Mouse (Mus musculus): Measurements from ENCODE around the gene Ntn4. TPM values are rescaled to one million over a fixed set of nuclear protein-coding genes. Genes with fewer than 3 reads are reported as not detected.

Ntn4 gene
- polyA plus RNA-seq, 1 experiment from 2014 or later = 0.17 TPM

DNA sequence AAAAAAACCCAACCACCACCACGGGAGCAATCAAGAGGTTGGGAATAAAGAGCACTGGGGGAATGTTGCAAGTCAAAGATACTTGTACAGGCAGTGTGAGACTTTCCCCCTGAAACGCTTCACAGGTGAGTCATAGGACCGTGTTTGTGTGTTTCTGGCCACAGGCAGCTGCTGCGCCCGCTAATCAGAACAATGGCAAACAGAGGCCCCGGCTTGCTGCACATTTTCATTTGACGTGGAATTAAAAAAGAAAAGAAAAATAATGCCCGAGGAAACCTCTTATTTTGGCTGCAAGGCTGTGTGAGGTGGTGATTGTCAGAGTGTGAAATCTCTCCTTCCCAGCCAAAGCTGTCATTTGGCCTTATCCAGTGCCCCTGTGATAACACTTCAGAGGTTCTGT lies 2.4 kb downstream of the Ntn4 start:
- ATAC-seq = no peak
- H3K9me3 ChIP-seq (replicated peaks) = no peaks in the 10 kb centered on the region
- WGBS (ENCODE audit: insufficient replicate concordance) = 39% methylated on average over 8 of the region's 8 CpGs
- H3K4me2 ChIP-seq = no peak overlapping the region
- H3K4me1 ChIP-seq = peaks cover 45% of the 10 kb centered on the region
- H3K9ac ChIP-seq = no peak overlapping the region
- H3K36me3 ChIP-seq = no peaks in the 10 kb centered on the region
- H3K27ac ChIP-seq = no peak overlapping the region
- H3K27me3 ChIP-seq (replicated peaks) = peaks cover 65% of the 10 kb centered on the region
- no peak overlapping the region for H3K4me3 ChIP-seq

DNA sequence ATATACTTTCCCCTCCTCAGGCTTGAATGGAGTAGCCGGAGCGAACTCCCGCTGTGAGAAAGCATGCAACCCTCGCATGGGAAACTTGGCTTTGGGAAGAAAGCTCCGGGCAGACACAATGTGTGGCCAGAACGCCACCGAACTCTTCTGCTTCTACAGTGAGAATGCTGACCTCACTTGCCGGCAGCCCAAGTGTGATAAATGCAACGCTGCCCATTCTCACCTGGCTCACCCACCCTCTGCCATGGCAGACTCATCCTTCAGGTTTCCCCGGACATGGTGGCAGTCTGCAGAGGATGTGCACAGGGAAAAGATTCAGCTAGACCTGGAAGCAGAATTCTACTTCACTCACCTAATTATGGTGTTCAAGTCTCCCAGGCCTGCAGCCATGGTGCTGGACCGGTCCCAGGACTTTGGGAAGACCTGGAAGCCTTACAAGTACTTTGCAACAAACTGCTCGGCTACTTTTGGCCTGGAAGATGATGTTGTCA lies 4.0 kb downstream of the Ntn4 start:
- H3K4me2 ChIP-seq = no peak overlapping the region
- H3K9me3 ChIP-seq (replicated peaks) = no peaks in the 10 kb centered on the region
- H3K27ac ChIP-seq = no peak overlapping the region
- no peaks in the 10 kb centered on the region for H3K36me3 ChIP-seq
- H3K4me1 ChIP-seq = peaks cover 59% of the 10 kb centered on the region
- no peak overlapping the region for H3K4me3 ChIP-seq
- H3K27me3 ChIP-seq (replicated peaks) = peaks cover 50% of the 10 kb centered on the region
- no peak overlapping the region for H3K9ac ChIP-seq
- WGBS (ENCODE audit: insufficient replicate concordance) = 81% methylated on average over 12 of the region's 12 CpGs
- ATAC-seq = no peak

DNA sequence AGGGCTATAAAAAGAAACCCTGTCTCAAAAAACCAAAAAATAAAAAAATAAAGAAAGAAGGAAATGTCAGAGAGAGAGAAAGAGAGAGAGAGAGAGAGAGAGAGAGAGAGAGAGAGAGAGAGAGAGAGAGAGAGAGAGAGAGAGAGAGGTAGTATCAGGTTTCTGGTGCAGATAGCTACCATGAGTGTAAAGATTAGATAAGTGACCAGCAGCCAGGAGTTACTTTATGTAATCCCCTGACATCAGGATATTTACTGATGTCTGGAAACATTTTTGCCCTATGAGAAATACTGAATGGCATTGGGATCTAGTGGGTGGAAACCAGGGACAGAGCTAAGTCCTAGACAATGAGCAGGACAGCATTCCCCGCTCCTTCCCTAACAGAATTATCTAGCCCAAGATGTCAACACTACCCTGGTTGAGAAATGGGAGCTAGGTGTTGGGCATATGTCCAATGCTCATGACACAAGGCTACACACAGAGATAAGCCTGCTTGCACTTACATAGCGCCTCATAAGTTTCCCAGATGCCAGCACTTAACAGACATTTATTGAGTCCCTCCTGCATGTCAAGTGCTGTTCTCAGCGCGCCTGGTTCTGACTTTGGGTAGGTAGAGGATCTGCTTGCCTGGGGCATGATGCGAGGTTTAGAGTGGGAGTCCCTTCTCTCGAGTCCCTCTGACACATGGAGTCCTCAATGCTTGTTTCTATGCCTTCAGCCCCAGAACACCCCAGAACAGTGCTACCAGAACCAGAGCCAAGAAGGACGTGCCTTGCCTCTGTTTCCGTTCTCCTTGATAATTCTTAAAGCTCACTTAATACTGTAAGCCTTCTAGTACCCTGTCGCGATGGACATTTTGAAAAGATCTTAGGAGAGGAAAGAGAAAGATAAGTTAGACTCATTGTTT lies 7.4 kb downstream of the Ntn4 start:
- 64% methylated on average over 10 of the region's 10 CpGs for WGBS (ENCODE audit: insufficient replicate concordance)
- no peak overlapping the region for H3K9ac ChIP-seq
- H3K4me3 ChIP-seq = no peak overlapping the region
- H3K36me3 ChIP-seq = no peaks in the 10 kb centered on the region
- ATAC-seq = peak; percentile 70
- H3K27ac ChIP-seq = peak overlapping the region; percentile 38; the same call in 1 of the 2 replicates
- H3K9me3 ChIP-seq (replicated peaks) = no peaks in the 10 kb centered on the region
- H3K4me2 ChIP-seq = no peak overlapping the region
- peaks cover 21% of the 10 kb centered on the region for H3K27me3 ChIP-seq (replicated peaks)
- peaks cover 31% of the 10 kb centered on the region for H3K4me1 ChIP-seq

DNA sequence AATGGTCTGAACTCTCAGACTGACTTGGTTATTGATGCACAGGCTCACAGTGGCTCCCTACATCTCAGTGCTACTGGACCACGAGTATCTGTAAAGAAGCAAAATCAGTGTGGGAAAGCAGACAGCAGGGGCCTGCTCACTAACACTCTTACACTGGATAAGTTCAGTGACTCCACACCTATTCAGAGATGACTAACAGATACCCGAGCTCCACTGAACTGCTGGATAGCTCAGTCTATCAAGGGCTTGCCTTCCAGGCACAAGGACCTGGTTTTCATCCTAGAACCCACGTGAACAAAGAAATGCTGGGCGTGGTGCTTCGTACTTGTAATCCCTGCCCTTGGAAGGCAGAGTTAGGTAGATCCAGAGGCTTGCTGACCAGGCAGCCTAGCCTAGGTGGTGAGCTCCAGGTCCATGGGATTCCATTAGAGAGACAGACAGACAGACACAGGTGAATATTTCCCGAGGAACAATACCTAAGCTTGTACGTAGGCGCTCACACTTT lies 8.2 kb downstream of the Ntn4 start:
- Histone ChIP-seq H3K27me3 (replicated peaks) (peaks cover 17% of the 10 kb centered on the region), H3K4me2 (no peak overlapping the region), H3K27ac (peak overlapping the region; percentile 38; the same call in 1 of the 2 replicates), H3K4me3 (no peak overlapping the region), H3K9me3 (replicated peaks) (no peaks in the 10 kb centered on the region), H3K9ac (no peak overlapping the region), H3K4me1 (peaks cover 25% of the 10 kb centered on the region), H3K36me3 (no peaks in the 10 kb centered on the region)
- WGBS (ENCODE audit: insufficient replicate concordance) = 75% methylated on average over 8 of the region's 8 CpGs
- ATAC-seq = no peak

DNA sequence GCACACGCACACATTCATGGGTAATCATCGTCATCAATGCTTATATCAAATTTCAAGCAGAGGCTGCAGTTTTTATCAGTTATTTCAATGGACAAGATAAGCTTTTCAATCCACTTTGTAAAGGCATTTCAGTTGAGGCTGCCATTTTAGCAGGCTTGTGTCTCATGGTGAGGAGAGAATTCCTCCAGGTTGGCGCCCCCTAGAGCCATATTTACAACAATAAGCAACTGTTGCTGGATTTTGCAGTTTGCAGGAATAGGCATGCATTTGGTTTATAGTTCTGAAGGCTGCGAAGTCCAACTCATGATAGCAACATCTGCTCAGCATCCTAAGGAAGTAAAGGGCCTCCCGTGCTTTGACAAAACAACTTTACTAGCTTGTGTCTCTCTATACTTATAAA lies 8.6 kb downstream of the Ntn4 start:
- H3K9ac ChIP-seq = no peak overlapping the region
- WGBS (ENCODE audit: insufficient replicate concordance) = 68% methylated on average over 5 of the region's 5 CpGs
- no peak overlapping the region for H3K4me2 ChIP-seq
- no peak overlapping the region for H3K4me3 ChIP-seq
- no peak overlapping the region for H3K27ac ChIP-seq
- ATAC-seq = no peak
- no peaks in the 10 kb centered on the region for H3K36me3 ChIP-seq
- H3K27me3 ChIP-seq (replicated peaks) = peaks cover 14% of the 10 kb centered on the region
- H3K4me1 ChIP-seq = peaks cover 25% of the 10 kb centered on the region
- H3K9me3 ChIP-seq (replicated peaks) = no peaks in the 10 kb centered on the region

DNA sequence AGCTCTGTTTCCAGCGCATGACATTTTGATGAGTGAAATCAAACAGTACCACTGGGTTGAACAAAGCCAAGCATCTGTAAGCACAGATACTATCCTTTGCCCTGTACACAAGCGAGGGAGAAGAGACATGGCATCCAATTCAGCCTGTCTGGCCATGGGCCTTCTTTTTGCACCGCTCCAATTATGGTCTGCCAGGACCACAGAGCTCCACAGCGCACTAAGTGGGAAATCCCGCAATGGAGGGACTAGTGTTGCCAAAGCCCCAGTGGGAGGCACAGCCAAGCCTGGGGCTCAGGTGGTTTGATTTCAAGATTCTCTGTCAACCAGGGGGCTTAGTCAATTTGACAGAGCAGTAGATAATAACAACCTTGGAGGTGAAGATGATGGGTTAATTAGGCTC lies 9.1 kb downstream of the Ntn4 start:
- ATAC-seq = no peak
- H3K4me3 ChIP-seq = no peak overlapping the region
- WGBS (ENCODE audit: insufficient replicate concordance) = 87% methylated on average over 5 of the region's 5 CpGs
- H3K9me3 ChIP-seq (replicated peaks) = no peaks in the 10 kb centered on the region
- H3K4me2 ChIP-seq = no peak overlapping the region
- H3K4me1 ChIP-seq = peaks cover 25% of the 10 kb centered on the region
- H3K9ac ChIP-seq = no peak overlapping the region
- peaks cover 9% of the 10 kb centered on the region for H3K27me3 ChIP-seq (replicated peaks)
- H3K36me3 ChIP-seq = no peaks in the 10 kb centered on the region
- H3K27ac ChIP-seq = no peak overlapping the region

DNA sequence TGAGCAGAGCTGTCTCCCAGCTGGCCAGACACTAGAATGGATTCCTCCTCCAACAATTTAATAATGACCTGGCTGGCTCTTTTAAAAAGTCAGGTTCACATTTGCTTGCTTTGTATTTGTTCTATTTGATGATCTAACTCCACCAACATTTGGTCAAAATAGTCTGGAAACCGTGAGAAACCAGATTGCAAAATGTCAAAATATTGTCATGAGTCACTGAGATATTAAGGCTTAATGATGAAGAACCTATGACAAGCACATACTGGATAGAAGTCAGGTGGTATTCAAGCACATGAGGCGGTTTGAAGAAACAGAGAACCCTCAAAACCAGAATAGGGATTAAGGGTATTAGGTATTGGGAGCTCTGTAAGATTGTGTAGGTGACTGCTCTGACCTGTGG lies 12.8 kb downstream of the Ntn4 start:
- Histone ChIP-seq H3K27me3 (replicated peaks) (peaks cover 7% of the 10 kb centered on the region), H3K9ac (no peak overlapping the region), H3K27ac (no peak overlapping the region), H3K36me3 (no peaks in the 10 kb centered on the region), H3K4me3 (no peak overlapping the region), H3K4me2 (no peak overlapping the region), H3K9me3 (replicated peaks) (no peaks in the 10 kb centered on the region), H3K4me1 (peaks cover 10% of the 10 kb centered on the region)
- WGBS (ENCODE audit: insufficient replicate concordance) = 53% methylated on average over 2 of the region's 2 CpGs
- ATAC-seq = no peak

GRCm38 (mm10) chr10:93655428-93655827 lies 14.9 kb downstream of the Ntn4 start:
- Histone ChIP-seq H3K27me3 (replicated peaks) (no peaks in the 10 kb centered on the region; the same call in 1 of the 2 replicates), H3K4me2 (no peak overlapping the region)
- no peak for ATAC-seq

DNA sequence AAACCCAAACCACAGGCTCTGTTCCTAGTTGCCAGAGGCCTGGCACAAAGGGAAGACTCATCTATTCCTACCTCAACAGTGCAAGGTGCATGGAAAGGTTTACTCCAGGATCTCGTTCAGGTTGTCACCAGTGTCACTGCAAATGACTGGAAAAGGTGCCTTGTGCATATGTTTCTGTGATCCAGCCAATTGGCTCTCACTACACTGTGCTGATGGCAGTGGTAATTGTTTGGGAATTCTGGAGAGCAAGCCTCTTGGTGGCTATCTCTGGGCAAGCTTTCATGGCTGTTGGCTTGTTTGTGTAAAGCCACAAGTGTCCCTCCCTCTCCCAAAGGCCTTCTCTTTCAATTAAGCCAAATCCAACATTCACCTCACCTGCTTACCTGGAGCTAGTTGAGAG lies 19.3 kb downstream of the Ntn4 start:
- no peak for ATAC-seq
- Histone ChIP-seq H3K27me3 (replicated peaks) (peaks cover 2% of the 10 kb centered on the region; the same call in 1 of the 2 replicates), H3K27ac (no peak overlapping the region), H3K4me2 (no peak overlapping the region), H3K4me3 (no peak overlapping the region), H3K36me3 (no peaks in the 10 kb centered on the region), H3K9me3 (replicated peaks) (no peaks in the 10 kb centered on the region), H3K4me1 (peaks cover 3% of the 10 kb centered on the region; the same call in 1 of the 2 replicates), H3K9ac (no peak overlapping the region)
- WGBS (ENCODE audit: insufficient replicate concordance) = 69% methylated on average over 1 of the region's 1 CpGs

More at GRCm38 (mm10) chr10:93655428-93655827, 14.9 kb downstream of the Ntn4 start:
- H3K4me3 ChIP-seq = no peak overlapping the region
- H3K36me3 ChIP-seq = no peaks in the 10 kb centered on the region
- no peak overlapping the region for H3K27ac ChIP-seq
- 65% methylated on average over 15 of the region's 15 CpGs for WGBS (ENCODE audit: insufficient replicate concordance)
- H3K9me3 ChIP-seq (replicated peaks) = no peaks in the 10 kb centered on the region
- no peaks in the 10 kb centered on the region for H3K4me1 ChIP-seq
- no peak overlapping the region for H3K9ac ChIP-seq

GRCm38 (mm10) chr10:93661348-93661991 lies 21.0 kb downstream of the Ntn4 start:
- no peak overlapping the region for H3K27ac ChIP-seq
- no peaks in the 10 kb centered on the region for H3K36me3 ChIP-seq
- no peak for ATAC-seq
- H3K4me2 ChIP-seq = no peak overlapping the region
- H3K9me3 ChIP-seq (replicated peaks) = no peaks in the 10 kb centered on the region
- peaks cover 19% of the 10 kb centered on the region for H3K4me1 ChIP-seq
- H3K4me3 ChIP-seq = no peak overlapping the region
- WGBS (ENCODE audit: insufficient replicate concordance) = 78% methylated on average over 6 of the region's 6 CpGs
- peaks cover 2% of the 10 kb centered on the region; the same call in 1 of the 2 replicates for H3K27me3 ChIP-seq (replicated peaks)
- no peak overlapping the region for H3K9ac ChIP-seq

GRCm38 (mm10) chr10:93662018-93662417 lies 21.5 kb downstream of the Ntn4 start:
- H3K9ac ChIP-seq = no peak overlapping the region
- H3K4me3 ChIP-seq = no peak overlapping the region
- H3K4me2 ChIP-seq = no peak overlapping the region
- no peaks in the 10 kb centered on the region for H3K9me3 ChIP-seq (replicated peaks)
- H3K27ac ChIP-seq = no peak overlapping the region
- H3K27me3 ChIP-seq (replicated peaks) = 0 out of 2 replicates have a peak, but pooled peaks cover 2% of the 10 kb centered on the region
- H3K4me1 ChIP-seq = peaks cover 25% of the 10 kb centered on the region
- H3K36me3 ChIP-seq = no peaks in the 10 kb centered on the region
- 50% methylated on average over 5 of the region's 5 CpGs for WGBS (ENCODE audit: insufficient replicate concordance)
- ATAC-seq = no peak

DNA sequence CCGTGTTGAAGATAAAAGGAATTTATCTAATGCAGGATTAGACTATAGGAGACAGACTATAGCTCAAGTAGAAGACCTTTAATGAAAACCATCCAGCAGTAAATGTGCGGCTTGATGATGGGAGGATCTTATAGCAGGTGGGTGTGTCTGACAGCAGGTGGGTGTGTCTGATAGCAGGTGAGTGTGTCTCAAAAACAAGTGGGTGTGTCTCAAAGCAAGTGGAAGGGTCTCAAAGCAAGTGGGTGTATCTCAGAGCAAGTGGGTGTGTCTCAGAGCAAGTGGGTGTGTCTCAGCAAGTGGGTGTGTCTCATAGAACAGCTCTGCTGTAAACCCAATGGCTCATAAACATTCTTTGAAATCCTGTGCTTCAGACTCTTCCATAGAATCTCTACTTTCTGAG lies 25.7 kb downstream of the Ntn4 start:
- Histone ChIP-seq H3K4me1 (peaks cover 63% of the 10 kb centered on the region), H3K9me3 (replicated peaks) (no peaks in the 10 kb centered on the region), H3K27ac (peak overlapping the region; percentile 91), H3K27me3 (replicated peaks) (0 out of 2 replicates have a peak, but pooled peaks cover 2% of the 10 kb centered on the region), H3K9ac (peak overlapping the region; percentile 44; the same call in 1 of the 2 replicates), H3K4me3 (no peak overlapping the region), H3K36me3 (no peaks in the 10 kb centered on the region), H3K4me2 (peak overlapping the region; percentile 51)
- 26% methylated on average over 2 of the region's 2 CpGs for WGBS (ENCODE audit: insufficient replicate concordance)
- peak; percentile 94 for ATAC-seq
